Mouse (Mus musculus) liver, postnatal 0 days (tissue): ENCODE results near the gene Rala.

Experiments used
- CTCF ChIP-seq: sonication (generic); IDR thresholded peaks from 2 replicates; pipeline ENCODE4 v1.5.1; 2016; ENCODE audit warnings: antibody characterized with exemption, low read depth
- EP300 ChIP-seq: IDR thresholded peaks from 2 replicates; pipeline ENCODE4 v1.6.1; 2016; ENCODE audit warnings: antibody characterized with exemption, low read depth, mild to moderate bottlenecking

DNA sequence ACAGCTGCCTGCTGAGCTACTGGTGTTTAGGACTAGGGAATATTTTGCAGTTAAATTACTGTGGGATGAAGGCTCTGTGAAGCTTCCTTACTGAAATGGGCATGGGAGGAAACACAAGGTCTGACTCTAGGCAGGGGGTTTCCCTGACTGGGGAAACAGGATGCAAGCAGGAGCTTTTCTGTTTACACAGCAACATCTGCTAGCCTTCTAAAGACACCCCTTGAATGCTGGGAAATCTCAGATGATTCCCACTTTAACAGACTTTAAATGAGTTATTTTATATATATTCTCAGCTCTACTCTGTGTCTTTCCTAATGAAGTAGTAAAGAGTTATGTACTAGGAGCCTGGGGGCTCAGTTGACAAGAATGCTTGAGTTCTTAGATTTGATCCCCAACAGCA is 65.0 kb downstream of the Rala start:
- TF ChIP-seq CTCF (no peak), EP300 (0 out of 2 replicates have a peak, but pooled peaks have one; percentile 7)
